Mouse (Mus musculus) embryonic facial prominence, embryonic 12.5 days (tissue): ENCODE data around the gene Ctla4. TPM values are rescaled to one million over a fixed set of nuclear protein-coding genes. Genes with fewer than 3 reads are reported as not detected.

ENCODE experiments used
- ATAC-seq: fragments of 200-750 bp; cut with Nextera tagmentation; 2 replicates; pipeline ENCODE4 v1.8.0; 2017; ENCODE audit not compliant: insufficient number of reproducible peaks, insufficient read depth, low FRiP score, low TSS enrichment
- H3K27ac ChIP-seq: fragments of 300-500 bp; sonication (generic); 2 replicates; pipeline ENCODE4 v1.5.1; 2016; ENCODE audit warnings: mild to moderate bottlenecking
- H3K27me3 ChIP-seq: fragments of 300-500 bp; sonication (generic); 2 replicates; pipeline ENCODE4 v1.6.1; 2016; ENCODE audit warnings: mild to moderate bottlenecking, moderate library complexity
- H3K36me3 ChIP-seq: fragments of 300-500 bp; sonication (generic); 2 replicates; pipeline ENCODE4 v1.6.1; 2016; ENCODE audit warnings: mild to moderate bottlenecking
- H3K4me1 ChIP-seq: fragments of 300-500 bp; sonication (generic); 2 replicates; pipeline ENCODE4 v1.6.1; 2016
- H3K4me2 ChIP-seq: fragments of 300-500 bp; sonication (generic); replicated peaks from 2 replicates; pipeline ENCODE4 v1.6.1; 2016; ENCODE audit warnings: mild to moderate bottlenecking, moderate library complexity
- H3K4me3 ChIP-seq: fragments of 300-500 bp; sonication (generic); 2 replicates; pipeline ENCODE4 v1.5.1; 2016; ENCODE audit warnings: mild to moderate bottlenecking
- H3K9ac ChIP-seq: fragments of 300-500 bp; sonication (generic); 2 replicates; pipeline ENCODE4 v1.6.1; 2016; ENCODE audit warnings: mild to moderate bottlenecking, moderate library complexity
- H3K9me3 ChIP-seq: fragments of 300-500 bp; sonication (generic); 2 replicates; pipeline ENCODE4 v1.6.1; 2016; ENCODE audit warnings: mild to moderate bottlenecking, moderate library complexity
- WGBS: fragments of 180-500 bp; shearing (Covaris S2); methylation state at CpG from one replicate; pipeline ENCODE4 v1.1.7; 2016; 5-methylcytosine and 5-hydroxymethylcytosine counted together
- polyA plus RNA-seq: library from polyadenylated mRNA; unstranded; fragments of >200 nt; fragmentation: Nextera tagmentation; extraction: Ambion mirVana; gene quantifications from 2 replicates; pipeline ENCODE4 v1.2.1, GENCODE M21; 2016

The Ctla4 gene
- polyA plus RNA-seq, 1 experiment from 2014 or later: not detected

- Histone ChIP-seq H3K36me3 (no peaks in the 10 kb centered on the region), H3K4me1 (no peaks in the 10 kb centered on the region; the same call in 1 of the 2 replicates), H3K4me2 (no peak overlapping the region), H3K27me3 (no peaks in the 10 kb centered on the region), H3K9ac (no peak overlapping the region), H3K27ac (no peak overlapping the region), H3K9me3 (no peaks in the 10 kb centered on the region), H3K4me3 (no peak overlapping the region)
- WGBS: 70% methylated on average over 12 of the region's 12 CpGs
- no peak for ATAC-seq
These were observed 29.2 kb upstream of the Ctla4 start for GRCm38 (mm10) chr1:60857351-60858220.

- Histone ChIP-seq H3K4me2 (no peak overlapping the region), H3K36me3 (no peaks in the 10 kb centered on the region), H3K9ac (no peak overlapping the region), H3K9me3 (no peaks in the 10 kb centered on the region), H3K4me3 (no peak overlapping the region), H3K27ac (no peak overlapping the region), H3K27me3 (no peaks in the 10 kb centered on the region), H3K4me1 (peaks cover 6% of the 10 kb centered on the region; the same call in 1 of the 2 replicates)
- WGBS: 67% methylated on average over 3 of the region's 3 CpGs
- no peak for ATAC-seq
These were observed 27.6 kb upstream of the Ctla4 start for GRCm38 (mm10) chr1:60859159-60859558.

GRCm38 (mm10) chr1:60859842-60860241, 27.0 kb upstream of the Ctla4 start:
- H3K4me2 ChIP-seq: no peak overlapping the region
- 84% methylated on average over 3 of the region's 3 CpGs for WGBS
- no peak overlapping the region for H3K9ac ChIP-seq
- H3K27me3 ChIP-seq: no peaks in the 10 kb centered on the region
- H3K36me3 ChIP-seq: no peaks in the 10 kb centered on the region
- no peak for ATAC-seq
- no peaks in the 10 kb centered on the region for H3K9me3 ChIP-seq
- H3K27ac ChIP-seq: no peak overlapping the region
- peaks cover 6% of the 10 kb centered on the region; the same call in 1 of the 2 replicates for H3K4me1 ChIP-seq
- no peak overlapping the region for H3K4me3 ChIP-seq

GRCm38 (mm10) chr1:60860357-60860946, 26.3 kb upstream of the Ctla4 start:
- H3K9me3 ChIP-seq: no peaks in the 10 kb centered on the region
- peaks cover 6% of the 10 kb centered on the region; the same call in 1 of the 2 replicates for H3K4me1 ChIP-seq
- 33% methylated on average over 3 of the region's 3 CpGs for WGBS
- H3K27ac ChIP-seq: no peak overlapping the region
- H3K9ac ChIP-seq: no peak overlapping the region
- ATAC-seq: no peak
- no peak overlapping the region for H3K4me3 ChIP-seq
- no peak overlapping the region for H3K4me2 ChIP-seq
- no peaks in the 10 kb centered on the region for H3K27me3 ChIP-seq
- H3K36me3 ChIP-seq: no peaks in the 10 kb centered on the region

- H3K4me3 ChIP-seq: no peak overlapping the region
- H3K36me3 ChIP-seq: no peaks in the 10 kb centered on the region
- H3K9ac ChIP-seq: no peak overlapping the region
- H3K4me2 ChIP-seq: no peak overlapping the region
- no peaks in the 10 kb centered on the region for H3K9me3 ChIP-seq
- H3K4me1 ChIP-seq: peaks cover 6% of the 10 kb centered on the region; the same call in 1 of the 2 replicates
- H3K27me3 ChIP-seq: no peaks in the 10 kb centered on the region
- 67% methylated on average over 5 of the region's 5 CpGs for WGBS
- no peak overlapping the region for H3K27ac ChIP-seq
- no peak for ATAC-seq
These were observed 25.8 kb upstream of the Ctla4 start for GRCm38 (mm10) chr1:60860955-60861354.

GRCm38 (mm10) chr1:60861431-60861830, 25.4 kb upstream of the Ctla4 start:
- Histone ChIP-seq H3K4me1 (peaks cover 6% of the 10 kb centered on the region; the same call in 1 of the 2 replicates), H3K9me3 (no peaks in the 10 kb centered on the region), H3K4me2 (no peak overlapping the region), H3K9ac (no peak overlapping the region), H3K4me3 (no peak overlapping the region), H3K27ac (no peak overlapping the region), H3K36me3 (no peaks in the 10 kb centered on the region), H3K27me3 (no peaks in the 10 kb centered on the region)
- ATAC-seq: no peak
- 75% methylated on average over 5 of the region's 5 CpGs for WGBS

GRCm38 (mm10) chr1:60862510-60862909, 24.3 kb upstream of the Ctla4 start:
- Histone ChIP-seq H3K4me1 (peaks cover 6% of the 10 kb centered on the region; the same call in 1 of the 2 replicates), H3K4me2 (no peak overlapping the region), H3K27ac (no peak overlapping the region), H3K9ac (no peak overlapping the region), H3K36me3 (no peaks in the 10 kb centered on the region), H3K27me3 (no peaks in the 10 kb centered on the region), H3K4me3 (no peak overlapping the region), H3K9me3 (no peaks in the 10 kb centered on the region)
- no peak for ATAC-seq
- WGBS: 67% methylated on average over 3 of the region's 3 CpGs

- no peak overlapping the region for H3K9ac ChIP-seq
- WGBS: 40% methylated on average over 13 of the region's 13 CpGs
- H3K36me3 ChIP-seq: no peaks in the 10 kb centered on the region
- no peak overlapping the region for H3K4me2 ChIP-seq
- H3K4me1 ChIP-seq: peaks cover 6% of the 10 kb centered on the region; the same call in 1 of the 2 replicates
- H3K27me3 ChIP-seq: no peaks in the 10 kb centered on the region
- no peak overlapping the region for H3K27ac ChIP-seq
- ATAC-seq: no peak
- H3K9me3 ChIP-seq: no peaks in the 10 kb centered on the region
- no peak overlapping the region for H3K4me3 ChIP-seq
These were observed 23.8 kb upstream of the Ctla4 start for GRCm38 (mm10) chr1:60862951-60863461.

- no peak for ATAC-seq
- Histone ChIP-seq H3K4me1 (peaks cover 6% of the 10 kb centered on the region; the same call in 1 of the 2 replicates), H3K4me2 (no peak overlapping the region), H3K27ac (no peak overlapping the region), H3K27me3 (no peaks in the 10 kb centered on the region), H3K9me3 (no peaks in the 10 kb centered on the region), H3K36me3 (no peaks in the 10 kb centered on the region), H3K9ac (no peak overlapping the region), H3K4me3 (no peak overlapping the region)
- WGBS: 72% methylated on average over 3 of the region's 3 CpGs
These were observed 23.1 kb upstream of the Ctla4 start for GRCm38 (mm10) chr1:60863701-60864100.

GRCm38 (mm10) chr1:60865167-60865566, 21.6 kb upstream of the Ctla4 start:
- Histone ChIP-seq H3K27me3 (no peaks in the 10 kb centered on the region), H3K4me1 (peaks cover 6% of the 10 kb centered on the region; the same call in 1 of the 2 replicates), H3K4me3 (no peak overlapping the region), H3K27ac (no peak overlapping the region), H3K36me3 (no peaks in the 10 kb centered on the region), H3K4me2 (no peak overlapping the region), H3K9me3 (no peaks in the 10 kb centered on the region), H3K9ac (no peak overlapping the region)
- no peak for ATAC-seq
- WGBS: 87% methylated on average over 2 of the region's 2 CpGs

GRCm38 (mm10) chr1:60866043-60866442, 20.8 kb upstream of the Ctla4 start:
- Histone ChIP-seq H3K27me3 (no peaks in the 10 kb centered on the region), H3K4me1 (peaks cover 6% of the 10 kb centered on the region; the same call in 1 of the 2 replicates), H3K9ac (no peak overlapping the region), H3K4me3 (no peak overlapping the region), H3K36me3 (no peaks in the 10 kb centered on the region), H3K4me2 (no peak overlapping the region), H3K27ac (no peak overlapping the region), H3K9me3 (no peaks in the 10 kb centered on the region)
- 69% methylated on average over 5 of the region's 5 CpGs for WGBS
- no peak for ATAC-seq
